Mouse (Mus musculus) testis, postnatal 10 days (tissue): ENCODE data around the gene Cisd1.

Experiments used
- DNase-seq: peaks from one replicate; pipeline ENCODE4 v3.0.0; 2021; ENCODE audit warnings: low spot score

The Cisd1 gene

GRCm38 (mm10) chr10:71326789-71327188 is 18.0 kb downstream of the Cisd1 start:
- peak; percentile 77 for DNase-seq

GRCm38 (mm10) chr10:71326123-71326522 is 18.6 kb downstream of the Cisd1 start:
- no peak for DNase-seq

DNA sequence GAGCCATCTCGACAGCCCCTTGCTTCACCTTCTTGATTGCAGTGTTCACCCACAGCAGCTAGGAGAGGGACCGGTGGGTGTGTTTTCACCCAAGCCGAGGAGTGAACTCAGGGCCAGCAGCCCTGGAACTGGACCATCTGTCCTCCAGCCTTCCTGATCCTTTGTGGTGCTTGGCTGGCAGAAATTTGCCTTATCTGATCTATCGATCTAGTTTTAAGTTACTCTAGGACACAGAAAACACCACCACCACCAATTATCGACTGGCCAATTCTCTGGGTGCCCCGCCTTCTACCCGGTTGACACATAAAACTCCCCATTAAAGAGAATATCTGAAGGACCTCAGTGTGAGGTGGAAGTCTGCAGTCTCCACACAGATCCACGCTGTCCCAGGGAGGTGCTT is 21.1 kb downstream of the Cisd1 start:
- no peak for DNase-seq

DNA sequence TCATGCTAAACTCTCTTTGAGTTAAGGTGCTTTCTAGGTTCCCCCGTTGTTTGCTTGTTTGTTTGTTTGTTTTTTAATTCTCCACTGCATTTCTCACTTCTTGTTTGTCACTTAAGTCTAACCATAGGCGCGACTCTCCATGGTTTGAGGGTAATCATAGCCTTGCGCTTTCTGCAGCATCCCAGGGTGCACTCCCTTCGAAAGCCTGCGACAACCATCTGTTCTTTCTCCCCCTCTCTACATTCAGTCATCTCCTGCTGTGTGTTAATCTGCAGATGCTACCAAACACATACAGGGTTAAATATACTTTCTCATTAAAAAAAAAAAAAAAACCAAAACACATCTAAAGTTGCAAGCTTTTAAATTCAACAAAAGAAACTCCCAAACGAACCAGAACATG is 28.3 kb downstream of the Cisd1 start:
- DNase-seq, result no peak

- no peak for DNase-seq
Observed at GRCm38 (mm10) chr10:71316056-71316455, 28.7 kb downstream of the Cisd1 start.

DNA sequence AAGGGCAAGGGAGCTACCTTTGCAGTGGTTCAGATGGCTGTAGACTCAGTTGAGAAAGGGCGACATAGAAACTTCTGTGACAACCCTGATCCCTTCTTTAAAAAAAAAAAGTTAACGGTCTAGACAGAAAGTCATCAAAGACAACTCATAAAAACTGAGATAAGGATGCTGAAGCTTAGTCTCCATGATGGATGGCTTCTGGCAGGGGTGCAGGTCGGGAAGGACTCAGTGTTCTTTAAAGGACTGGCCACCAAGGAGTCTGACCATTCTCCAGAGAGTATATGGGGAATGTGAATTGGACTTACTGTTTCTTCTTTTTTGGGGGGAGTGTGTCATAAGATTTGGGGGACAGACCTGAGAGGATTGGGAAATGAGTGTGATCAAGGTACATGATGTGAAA is 30.2 kb downstream of the Cisd1 start:
- DNase-seq, result no peak

DNA sequence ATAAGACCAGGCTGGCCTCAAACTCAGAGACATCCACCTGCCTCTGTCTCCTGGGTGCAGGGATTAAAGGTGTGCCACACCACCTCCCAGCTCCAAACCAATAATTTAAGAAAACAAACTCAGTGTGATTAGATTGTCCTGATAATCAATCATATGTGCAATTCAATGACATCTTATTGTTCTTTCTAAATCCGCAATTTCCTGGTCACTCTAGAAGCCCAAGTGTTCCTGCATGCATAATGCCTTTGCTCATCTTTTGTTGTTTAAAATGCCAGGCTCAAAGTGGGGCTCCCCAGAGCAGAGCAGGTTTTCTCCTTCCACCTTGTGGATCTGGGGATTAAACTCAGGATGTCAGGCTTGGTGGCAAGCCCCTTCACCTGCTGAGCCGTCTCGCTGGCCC is 34.5 kb downstream of the Cisd1 start:
- no peak for DNase-seq

DNA sequence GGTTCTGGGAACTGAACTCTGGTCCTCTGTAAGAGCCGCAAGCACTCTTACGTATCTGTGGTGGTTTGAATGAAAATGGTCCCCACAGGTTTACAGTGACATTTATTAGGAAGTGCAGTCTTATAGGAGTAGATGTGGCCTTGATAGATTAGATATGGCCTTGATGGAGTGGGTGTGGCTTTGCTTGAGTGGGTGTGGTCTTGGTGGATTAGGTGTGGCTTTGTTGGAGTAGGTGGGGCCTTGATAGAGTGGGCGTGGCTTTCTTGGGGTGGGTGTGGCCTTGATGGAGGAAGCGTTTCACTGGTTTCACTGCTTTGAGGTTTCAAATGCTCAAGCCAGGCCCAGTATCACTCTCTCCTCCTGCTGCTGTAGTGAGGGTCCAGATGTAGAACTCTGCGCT is 36.6 kb downstream of the Cisd1 start:
- DNase-seq, result no peak

- no peak for DNase-seq
Observed at GRCm38 (mm10) chr10:71306759-71307158, 38.0 kb downstream of the Cisd1 start.

DNA sequence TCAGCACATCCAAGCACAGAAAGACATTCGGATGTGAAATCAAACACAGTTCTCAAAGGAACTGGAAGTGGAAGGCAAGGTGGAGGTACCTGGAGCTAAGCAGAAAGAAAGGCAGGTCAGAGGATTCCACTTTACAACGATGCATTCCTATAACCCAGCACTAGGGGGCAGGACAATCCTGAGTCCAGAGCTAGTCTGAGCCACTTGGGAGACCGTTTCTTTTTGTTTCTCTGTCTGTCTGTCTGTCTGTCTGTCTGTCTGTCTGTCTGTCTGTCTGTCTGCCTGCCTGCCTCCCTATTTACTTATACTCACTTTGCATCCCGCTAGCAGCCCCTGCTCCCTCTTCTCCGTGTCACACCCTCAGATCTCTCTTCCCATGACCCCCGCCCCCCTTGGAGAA is 38.6 kb downstream of the Cisd1 start:
- DNase-seq, result no peak

- DNase-seq, result no peak
Observed at GRCm38 (mm10) chr10:71302490-71302889, 42.3 kb downstream of the Cisd1 start.

DNA sequence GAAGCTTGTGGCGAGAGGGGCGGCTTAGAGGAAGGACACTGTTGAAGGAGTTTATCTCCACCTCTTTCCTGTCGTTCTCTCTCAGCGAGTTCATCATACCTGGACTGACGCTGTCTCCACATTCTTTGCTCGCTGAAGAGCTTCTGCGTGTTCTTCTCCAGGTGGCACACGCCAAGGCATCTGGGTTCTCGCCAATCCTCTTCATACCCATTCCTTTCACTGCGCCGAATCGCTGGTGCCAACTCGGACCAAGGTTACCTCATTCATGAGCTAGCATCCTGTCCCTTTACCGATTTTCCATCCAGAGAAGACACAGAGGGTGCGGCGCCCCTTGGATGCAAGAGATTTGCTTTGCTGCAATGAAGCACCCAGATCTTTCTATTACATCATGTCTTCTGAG is 44.6 kb downstream of the Cisd1 start:
- no peak for DNase-seq

DNA sequence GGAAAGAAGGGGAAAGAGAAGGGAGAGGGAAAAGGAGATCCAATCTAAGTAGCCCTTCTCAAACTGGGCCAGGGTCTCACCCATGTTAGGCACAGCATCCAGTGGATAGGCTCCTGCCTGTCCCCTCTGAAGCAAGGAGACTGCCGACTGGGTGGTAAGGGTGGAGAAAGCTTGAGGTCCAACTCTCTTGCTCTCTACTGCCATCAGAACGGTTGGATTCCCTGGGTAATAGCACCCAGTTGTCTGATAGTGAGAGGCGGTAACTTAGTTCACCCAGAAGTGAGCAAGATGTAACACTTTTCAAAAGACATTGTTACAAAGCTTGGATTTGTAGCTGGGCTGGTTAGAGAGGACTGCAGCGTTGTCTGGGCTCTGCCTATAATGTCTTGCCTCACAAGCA is 51.5 kb downstream of the Cisd1 start:
- no peak for DNase-seq

GRCm38 (mm10) chr10:71292254-71292653 is 52.5 kb downstream of the Cisd1 start:
- no peak for DNase-seq

DNA sequence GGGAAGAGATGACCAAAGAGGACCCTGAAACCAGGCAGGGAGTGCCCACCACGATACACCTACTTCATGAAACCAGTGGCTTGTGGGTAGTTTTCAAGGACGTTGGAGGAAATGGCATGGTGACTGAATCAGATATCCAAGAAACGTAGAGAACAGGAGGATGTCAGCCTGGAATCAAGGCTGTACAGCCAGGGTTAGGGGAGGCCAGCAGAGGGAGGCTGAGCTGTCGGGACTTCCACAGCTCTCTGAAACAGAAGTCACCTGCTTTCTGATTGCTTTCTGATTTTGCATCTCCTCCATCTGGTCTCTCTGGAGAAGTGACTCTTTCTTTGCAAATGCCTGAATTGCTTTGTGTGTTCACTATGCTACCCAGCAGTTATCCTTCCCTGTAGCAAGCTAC is 53.0 kb downstream of the Cisd1 start:
- DNase-seq, result no peak

DNA sequence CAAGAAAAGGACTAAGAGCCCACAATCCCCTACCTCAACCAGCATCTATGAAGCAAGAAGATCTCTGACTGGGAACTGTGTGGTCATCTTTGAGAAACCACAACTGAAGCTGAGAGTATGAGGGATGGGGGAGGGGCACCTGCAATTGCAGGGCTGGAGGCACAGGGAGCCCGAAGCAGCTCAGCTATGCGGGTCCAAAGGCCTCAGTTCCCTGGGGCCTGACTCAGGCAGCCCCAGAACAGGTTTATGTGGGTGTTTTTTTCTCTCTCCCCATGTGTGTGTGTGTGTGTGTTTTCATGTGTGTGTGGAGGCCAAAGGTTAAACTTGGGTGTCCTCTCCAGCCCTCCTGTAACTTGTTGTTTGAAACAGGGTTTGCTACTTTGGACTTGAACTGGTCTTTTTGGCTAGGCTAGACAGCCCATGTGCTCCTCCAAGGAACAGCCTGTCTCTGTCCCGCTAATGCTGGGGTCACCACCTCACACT is 53.5 kb downstream of the Cisd1 start:
- no peak for DNase-seq

- peak; percentile 88 for DNase-seq
Observed at GRCm38 (mm10) chr10:71285126-71285580, 59.6 kb downstream of the Cisd1 start, which contains the start of gene Ube2d1. Gene Ube2d1 (minus strand): TSS chr10:71285262.

DNA sequence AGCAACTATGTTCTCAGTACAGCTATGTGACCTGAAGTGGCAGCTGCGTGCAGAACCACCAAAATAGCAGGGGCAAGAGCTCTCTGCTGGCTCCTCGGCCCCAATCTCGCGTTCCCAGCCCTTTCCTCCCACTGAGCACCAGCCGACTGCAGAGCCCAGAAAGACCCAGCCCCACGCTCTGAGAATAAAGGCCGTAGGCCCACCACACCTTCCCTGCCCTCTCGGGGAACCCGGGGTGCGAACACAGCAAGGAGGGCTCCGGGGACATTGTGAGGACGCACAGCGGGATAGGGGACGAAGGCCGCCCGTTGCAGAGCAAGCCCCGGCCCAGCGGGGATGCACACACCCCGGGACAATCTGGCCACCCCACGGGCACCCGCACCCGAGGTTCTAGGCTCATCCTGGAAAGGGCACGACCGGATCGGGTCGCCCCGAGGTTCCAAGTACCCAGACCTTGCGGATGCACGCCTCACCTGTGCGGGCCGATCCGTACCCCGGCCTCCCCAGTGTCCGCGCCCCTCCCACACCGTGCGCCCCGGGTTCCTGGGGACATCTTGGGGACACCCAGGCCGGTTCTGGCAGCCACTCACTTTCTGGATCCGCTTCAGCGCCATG is 60.1 kb downstream of the Cisd1 start:
- no peak for DNase-seq

DNA sequence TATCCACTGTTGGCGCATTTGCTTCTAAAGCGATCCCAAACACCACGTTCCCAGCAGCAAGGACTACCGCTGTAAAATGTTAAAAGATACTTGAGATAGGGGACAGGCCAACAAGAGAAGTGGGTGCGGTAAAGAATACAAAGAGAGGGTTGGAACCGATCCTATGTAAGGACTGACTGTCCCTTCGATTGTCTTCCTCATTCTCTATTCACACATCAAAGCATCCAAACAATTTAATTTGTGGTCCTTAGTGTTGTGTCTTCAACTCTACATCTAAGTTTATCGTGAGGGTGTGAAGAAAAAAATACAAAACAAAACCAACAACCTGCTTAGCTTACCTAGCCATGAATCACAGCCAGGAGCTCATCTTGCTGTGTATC is 60.6 kb downstream of the Cisd1 start:
- no peak for DNase-seq
